Mouse (Mus musculus): ENCODE measurements at regions not wholly inside any gene's neighbourhood (a gene's known extent, or its start where the extent isn't known, plus 50 kb on each side); places are given as distances from the start of the nearest gene placed in this dataset.
"Not testable (repeated sequence)": the region's sequence is repeated elsewhere in the genome, so short reads cannot be mapped to it uniquely, and the experiment has no call there.

- peaks cover 18% of the 10 kb centered on the region for H3K9me3 ChIP-seq (ENCODE audit: control insufficient read depth, low read length)
- H3K4me1 ChIP-seq (replicated peaks; ENCODE audit: control insufficient read depth, insufficient read depth, low read length); H3K9ac ChIP-seq (ENCODE audit: low read length); DNase-seq (ENCODE audit: low spot score); H3K4me2 ChIP-seq (ENCODE audit: low read depth, low read length, severe bottlenecking); H3K4me3 ChIP-seq (ENCODE audit: low read depth, low read length); H3K36me3 ChIP-seq (ENCODE audit: control insufficient read depth, insufficient read depth, low read length); H3K27me3 ChIP-seq (ENCODE audit: control insufficient read depth, insufficient read depth, low read length); ATAC-seq (replicated peaks; ENCODE audit: low FRiP score); H3K27ac ChIP-seq (ENCODE audit: low read depth, low read length): not testable (repeated sequence)
- WGBS = 74% methylated on average over 7 of the region's 10 CpGs
These were observed 219.6 kb downstream of the Samd9l start for GRCm38 (mm10) chr6:3179603-3180348.

GRCm38 (mm10) chr6:3169479-3169878 lies 229.9 kb downstream of the Samd9l start:
- not testable (repeated sequence) for H3K27ac ChIP-seq (ENCODE audit: low read depth, low read length); DNase-seq (ENCODE audit: low spot score)

GRCm38 (mm10) chr6:3166149-3166548 lies 233.2 kb downstream of the Samd9l start:
- H3K4me2 ChIP-seq (ENCODE audit: low read depth, low read length, severe bottlenecking); H3K36me3 ChIP-seq (ENCODE audit: control insufficient read depth, insufficient read depth, low read length); H3K9me3 ChIP-seq (ENCODE audit: control insufficient read depth, low read length); ATAC-seq (replicated peaks; ENCODE audit: low FRiP score); H3K4me1 ChIP-seq (replicated peaks; ENCODE audit: control insufficient read depth, insufficient read depth, low read length); H3K4me3 ChIP-seq (ENCODE audit: low read depth, low read length); DNase-seq (ENCODE audit: low spot score); H3K9ac ChIP-seq (ENCODE audit: low read length); H3K27ac ChIP-seq (ENCODE audit: low read depth, low read length); H3K27me3 ChIP-seq (ENCODE audit: control insufficient read depth, insufficient read depth, low read length): not testable (repeated sequence)
- WGBS = 20% methylated on average over 1 of the region's 1 CpGs

More at GRCm38 (mm10) chr6:3169479-3169878, 229.9 kb downstream of the Samd9l start:
- not testable (repeated sequence) for H3K4me1 ChIP-seq (replicated peaks; ENCODE audit: control insufficient read depth, insufficient read depth, low read length); H3K9me3 ChIP-seq (ENCODE audit: control insufficient read depth, low read length); H3K9ac ChIP-seq (ENCODE audit: low read length); H3K27me3 ChIP-seq (ENCODE audit: control insufficient read depth, insufficient read depth, low read length); ATAC-seq (replicated peaks; ENCODE audit: low FRiP score); H3K4me2 ChIP-seq (ENCODE audit: low read depth, low read length, severe bottlenecking); H3K4me3 ChIP-seq (ENCODE audit: low read depth, low read length); H3K36me3 ChIP-seq (ENCODE audit: control insufficient read depth, insufficient read depth, low read length)
- 83% methylated on average over 2 of the region's 4 CpGs for WGBS

GRCm38 (mm10) chr6:3151901-3152300 lies 247.5 kb downstream of the Samd9l start:
- not testable (repeated sequence) for H3K9me3 ChIP-seq (ENCODE audit: control insufficient read depth, low read length); DNase-seq (ENCODE audit: low spot score); H3K4me1 ChIP-seq (replicated peaks; ENCODE audit: control insufficient read depth, insufficient read depth, low read length); H3K36me3 ChIP-seq (ENCODE audit: control insufficient read depth, insufficient read depth, low read length); H3K9ac ChIP-seq (ENCODE audit: low read length); H3K4me2 ChIP-seq (ENCODE audit: low read depth, low read length, severe bottlenecking); H3K27me3 ChIP-seq (ENCODE audit: control insufficient read depth, insufficient read depth, low read length); H3K4me3 ChIP-seq (ENCODE audit: low read depth, low read length); ATAC-seq (replicated peaks; ENCODE audit: low FRiP score); H3K27ac ChIP-seq (ENCODE audit: low read depth, low read length)
- WGBS = 41% methylated on average over 2 of the region's 2 CpGs

- DNase-seq (ENCODE audit: low spot score) = peak; percentile 50
- H3K9me3 ChIP-seq (ENCODE audit: control insufficient read depth, low read length) = peaks cover 18% of the 10 kb centered on the region
- ATAC-seq (replicated peaks; ENCODE audit: low FRiP score) = not testable (repeated sequence)
These were observed 261.5 kb downstream of the Samd9l start for GRCm38 (mm10) chr6:3137823-3138222.

GRCm38 (mm10) chr6:3133763-3134162 lies 265.6 kb downstream of the Samd9l start:
- H3K9me3 ChIP-seq (ENCODE audit: control insufficient read depth, low read length) = peaks cover 11% of the 10 kb centered on the region
- WGBS = 79% methylated on average over 4 of the region's 4 CpGs
- H3K4me2 ChIP-seq (ENCODE audit: low read depth, low read length, severe bottlenecking); H3K27ac ChIP-seq (ENCODE audit: low read depth, low read length); H3K9ac ChIP-seq (ENCODE audit: low read length); H3K36me3 ChIP-seq (ENCODE audit: control insufficient read depth, insufficient read depth, low read length); H3K27me3 ChIP-seq (ENCODE audit: control insufficient read depth, insufficient read depth, low read length); H3K4me1 ChIP-seq (replicated peaks; ENCODE audit: control insufficient read depth, insufficient read depth, low read length); DNase-seq (ENCODE audit: low spot score); ATAC-seq (replicated peaks; ENCODE audit: low FRiP score); H3K4me3 ChIP-seq (ENCODE audit: low read depth, low read length): not testable (repeated sequence)

More at GRCm38 (mm10) chr6:3137823-3138222, 261.5 kb downstream of the Samd9l start:
- H3K9ac ChIP-seq (ENCODE audit: low read length); H3K36me3 ChIP-seq (ENCODE audit: control insufficient read depth, insufficient read depth, low read length); H3K4me2 ChIP-seq (ENCODE audit: low read depth, low read length, severe bottlenecking); H3K4me1 ChIP-seq (replicated peaks; ENCODE audit: control insufficient read depth, insufficient read depth, low read length); H3K4me3 ChIP-seq (ENCODE audit: low read depth, low read length); H3K27me3 ChIP-seq (ENCODE audit: control insufficient read depth, insufficient read depth, low read length); H3K27ac ChIP-seq (ENCODE audit: low read depth, low read length): not testable (repeated sequence)
- 84% methylated on average over 3 of the region's 3 CpGs for WGBS

GRCm38 (mm10) chr6:3116296-3116695 lies 283.1 kb downstream of the Samd9l start:
- not testable (repeated sequence) for H3K4me1 ChIP-seq (replicated peaks; ENCODE audit: control insufficient read depth, insufficient read depth, low read length); ATAC-seq (replicated peaks; ENCODE audit: low FRiP score); H3K9ac ChIP-seq (ENCODE audit: low read length); H3K27ac ChIP-seq (ENCODE audit: low read depth, low read length); H3K4me3 ChIP-seq (ENCODE audit: low read depth, low read length); H3K9me3 ChIP-seq (ENCODE audit: control insufficient read depth, low read length); DNase-seq (ENCODE audit: low spot score); H3K4me2 ChIP-seq (ENCODE audit: low read depth, low read length, severe bottlenecking); H3K36me3 ChIP-seq (ENCODE audit: control insufficient read depth, insufficient read depth, low read length); H3K27me3 ChIP-seq (ENCODE audit: control insufficient read depth, insufficient read depth, low read length)
- 58% methylated on average over 1 of the region's 3 CpGs for WGBS

Data from forebrain, embryonic 11.5 days (tissue).